Mouse (Mus musculus): ENCODE data around the gene Notum. TPM values are rescaled to one million over a fixed set of nuclear protein-coding genes. Genes with fewer than 3 reads are reported as not detected.

Notum gene
- total and polyA plus RNA-seq, 3 experiments: 0.23 to 0.35 TPM; not detected in 1

DNA sequence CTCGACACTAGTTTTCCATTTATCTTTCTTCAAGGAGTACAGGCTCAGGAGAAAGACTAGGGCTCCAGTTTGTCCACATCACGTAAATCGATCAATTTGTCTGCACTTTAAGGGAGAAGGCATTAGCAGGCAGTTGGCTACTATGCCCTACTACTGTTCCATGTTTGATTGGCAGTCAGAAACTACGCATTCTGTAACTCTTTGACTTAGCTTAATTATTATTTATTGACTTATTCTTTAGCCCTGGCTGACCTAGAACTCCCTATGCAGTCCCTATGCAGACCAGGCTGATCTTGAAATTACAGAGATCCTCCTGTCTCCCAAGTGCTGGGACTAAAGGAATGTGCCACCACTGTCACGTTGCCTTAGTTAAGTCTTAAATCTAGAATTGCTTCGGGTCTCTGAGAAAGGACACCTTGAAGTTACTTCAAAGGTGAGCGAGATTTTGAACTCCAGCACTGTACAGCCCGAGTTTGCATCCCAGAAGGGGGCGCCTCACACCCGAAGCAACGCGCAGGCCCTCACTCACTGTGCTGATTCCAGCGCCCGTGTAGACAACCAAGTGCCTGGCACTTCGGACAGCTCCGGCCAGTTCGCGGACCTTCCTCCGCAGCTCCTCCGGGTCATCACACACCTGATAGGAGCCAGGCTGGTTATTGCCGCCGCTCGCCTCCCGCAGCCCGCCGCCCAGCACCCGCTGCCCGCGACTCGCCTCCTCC lies 36.9 kb downstream of the Notum start:
- Histone ChIP-seq H3K4me3 (peak overlapping the region; percentile 70), H3K27ac (peak overlapping the region; percentile 78), H3K4me1 (ENCODE audit: control insufficient read depth, insufficient read depth, low read length) (peaks cover 5% of the 10 kb centered on the region), H3K9ac (ENCODE audit: low read depth, low read length) (peak overlapping the region; percentile 74), H3K36me3 (ENCODE audit: control insufficient read depth, insufficient read depth, low read length) (no peaks in the 10 kb centered on the region), H3K27me3 (ENCODE audit: control insufficient read depth, insufficient read depth, low read length) (no peaks in the 10 kb centered on the region), H3K79me2 (replicated peaks; ENCODE audit: control insufficient read depth, insufficient read depth, low read length) (peaks cover 5% of the 10 kb centered on the region; the same call in 1 of the 2 replicates)
- peak; percentile 75 for DNase-seq
- intact Hi-C loops (cut with DNase I): loop anchor here (2.0 kb wide), 1 partner anchor 89 kb away; the partner anchor contains the start of genes Cenpx and Lrrc45
- TF ChIP-seq EP300 (IDR thresholded peaks at IDR 0.05; ENCODE audit: insufficient read depth, low read depth, low read length) (no peak), CTCF (IDR thresholded peaks at IDR 0.05) (peak; percentile 76)
- WGBS: 12% methylated on average over 30 of the region's 30 CpGs

DNA sequence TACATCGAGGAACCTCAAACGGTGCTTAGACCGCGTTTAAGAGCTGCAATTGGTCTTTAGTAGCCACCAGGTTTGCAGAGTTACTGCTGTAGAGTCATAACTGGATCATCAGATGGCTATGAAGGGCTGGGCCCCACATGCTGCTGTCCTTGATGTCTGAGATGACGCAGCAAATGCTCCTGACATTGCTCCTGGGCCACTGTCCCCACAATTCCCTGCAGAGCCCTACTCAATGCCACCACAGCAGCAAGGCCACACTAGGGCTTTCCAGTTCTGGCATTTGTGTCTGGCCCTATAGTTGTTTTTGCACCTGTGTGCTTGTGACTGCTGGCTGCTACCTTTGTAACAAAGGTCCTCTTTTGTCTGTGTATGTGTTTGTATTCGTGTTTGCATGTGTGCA lies 38.2 kb downstream of the Notum start:
- Histone ChIP-seq H3K27me3 (ENCODE audit: control insufficient read depth, insufficient read depth, low read length) (no peaks in the 10 kb centered on the region), H3K27ac (no peak overlapping the region), H3K36me3 (ENCODE audit: control insufficient read depth, insufficient read depth, low read length) (no peaks in the 10 kb centered on the region), H3K79me2 (replicated peaks; ENCODE audit: control insufficient read depth, insufficient read depth, low read length) (peaks cover 3% of the 10 kb centered on the region; the same call in 1 of the 2 replicates), H3K4me3 (no peak overlapping the region), H3K4me1 (ENCODE audit: control insufficient read depth, insufficient read depth, low read length) (peaks cover 5% of the 10 kb centered on the region), H3K9ac (ENCODE audit: low read depth, low read length) (no peak overlapping the region)
- intact Hi-C loops (cut with DNase I): no loop called here
- no peak for TF ChIP-seq CTCF (IDR thresholded peaks at IDR 0.05)
- TF ChIP-seq POLR2A (IDR thresholded peaks at IDR 0.05; ENCODE audit: insufficient read depth, low read depth, low read length): no peak
- no peak for TF ChIP-seq EP300 (IDR thresholded peaks at IDR 0.05; ENCODE audit: insufficient read depth, low read depth, low read length)
- no peak for DNase-seq
- WGBS: 88% methylated on average over 6 of the region's 6 CpGs

DNA sequence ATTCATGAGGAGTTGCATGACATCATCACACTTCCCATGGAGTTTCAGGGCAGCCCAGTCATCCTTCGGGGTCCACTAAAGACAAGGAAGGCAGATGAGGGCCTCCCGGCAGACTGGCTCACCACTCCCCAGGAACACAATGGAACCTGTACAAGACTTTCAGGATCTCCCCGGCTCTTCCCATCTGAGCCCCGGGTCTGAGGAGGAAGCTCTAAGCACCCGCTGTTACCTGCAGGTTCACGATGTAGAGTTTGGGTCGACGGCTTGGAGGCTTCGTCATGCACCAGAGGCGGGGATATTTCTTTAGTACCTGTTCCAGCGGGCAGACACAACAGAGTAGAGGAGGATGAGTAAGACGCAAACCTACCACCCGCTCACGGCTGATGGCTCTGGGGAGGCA lies 40.8 kb downstream of the Notum start:
- Histone ChIP-seq H3K27me3 (ENCODE audit: control insufficient read depth, insufficient read depth, low read length) (no peaks in the 10 kb centered on the region), H3K79me2 (replicated peaks; ENCODE audit: control insufficient read depth, insufficient read depth, low read length) (no peaks in the 10 kb centered on the region), H3K4me3 (no peak overlapping the region), H3K4me1 (ENCODE audit: control insufficient read depth, insufficient read depth, low read length) (peaks cover 5% of the 10 kb centered on the region), H3K9ac (ENCODE audit: low read depth, low read length) (no peak overlapping the region), H3K36me3 (ENCODE audit: control insufficient read depth, insufficient read depth, low read length) (no peaks in the 10 kb centered on the region), H3K27ac (no peak overlapping the region)
- no peak for DNase-seq
- intact Hi-C loops (cut with DNase I): no loop called here
- 85% methylated on average over 14 of the region's 14 CpGs for WGBS
- TF ChIP-seq POLR2A (IDR thresholded peaks at IDR 0.05; ENCODE audit: insufficient read depth, low read depth, low read length) (no peak), CTCF (IDR thresholded peaks at IDR 0.05) (no peak), EP300 (IDR thresholded peaks at IDR 0.05; ENCODE audit: insufficient read depth, low read depth, low read length) (no peak)

DNA sequence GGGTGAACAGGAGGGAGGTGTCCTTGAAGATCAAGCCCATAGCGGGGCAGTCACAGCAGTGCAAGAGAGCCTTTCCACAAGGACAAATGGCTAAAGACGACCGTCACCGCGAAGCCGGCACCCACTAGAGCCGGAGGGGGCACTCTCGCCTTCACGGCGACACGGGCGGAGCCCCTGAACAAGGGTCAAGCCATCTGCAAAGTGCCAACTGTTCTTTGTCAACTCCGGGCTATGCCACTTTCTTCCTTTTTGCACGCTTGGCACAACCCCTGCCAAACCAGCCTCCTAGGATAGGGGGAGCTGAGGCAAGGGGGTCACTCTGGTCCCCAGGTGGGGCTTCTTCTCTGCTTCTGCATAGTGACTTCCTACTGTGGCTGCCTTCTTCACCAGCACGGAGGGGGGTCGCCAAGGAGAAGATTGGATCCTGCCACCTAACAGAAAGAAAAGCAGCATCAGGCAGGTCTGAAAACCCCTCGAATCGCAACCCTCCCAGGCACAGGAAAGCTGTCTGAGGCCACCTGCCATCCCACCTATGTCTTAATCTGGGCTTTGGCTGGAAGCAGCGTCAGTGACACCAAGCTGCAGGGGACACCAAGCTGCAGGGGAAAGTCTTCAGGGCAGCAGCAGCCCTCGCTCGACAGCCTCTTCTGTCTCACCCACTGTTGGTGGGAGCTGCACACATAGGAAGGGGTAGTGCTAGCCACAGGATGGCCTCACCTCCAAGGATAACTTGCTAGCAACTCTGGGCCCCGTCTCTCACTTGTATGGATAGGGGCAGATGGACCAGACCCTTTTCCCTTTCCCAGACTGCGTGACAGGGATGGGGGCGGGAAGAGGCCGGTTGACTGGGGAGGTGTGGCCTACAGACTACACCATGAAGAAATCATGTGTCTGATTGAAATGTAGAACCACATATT lies 42.1 kb downstream of the Notum start:
- no peak overlapping the region for H3K27ac ChIP-seq
- WGBS: 94% methylated on average over 25 of the region's 25 CpGs
- no peak overlapping the region for H3K4me3 ChIP-seq
- H3K4me1 ChIP-seq (ENCODE audit: control insufficient read depth, insufficient read depth, low read length): peaks cover 3% of the 10 kb centered on the region
- no peak overlapping the region for H3K9ac ChIP-seq (ENCODE audit: low read depth, low read length)
- intact Hi-C loops (cut with DNase I): no loop called here
- no peaks in the 10 kb centered on the region for H3K79me2 ChIP-seq (replicated peaks; ENCODE audit: control insufficient read depth, insufficient read depth, low read length)
- TF ChIP-seq POLR2A (IDR thresholded peaks at IDR 0.05; ENCODE audit: insufficient read depth, low read depth, low read length) (no peak), EP300 (IDR thresholded peaks at IDR 0.05; ENCODE audit: insufficient read depth, low read depth, low read length) (no peak), CTCF (IDR thresholded peaks at IDR 0.05) (no peak)
- H3K36me3 ChIP-seq (ENCODE audit: control insufficient read depth, insufficient read depth, low read length): no peaks in the 10 kb centered on the region
- H3K27me3 ChIP-seq (ENCODE audit: control insufficient read depth, insufficient read depth, low read length): no peaks in the 10 kb centered on the region
- no peak for DNase-seq

DNA sequence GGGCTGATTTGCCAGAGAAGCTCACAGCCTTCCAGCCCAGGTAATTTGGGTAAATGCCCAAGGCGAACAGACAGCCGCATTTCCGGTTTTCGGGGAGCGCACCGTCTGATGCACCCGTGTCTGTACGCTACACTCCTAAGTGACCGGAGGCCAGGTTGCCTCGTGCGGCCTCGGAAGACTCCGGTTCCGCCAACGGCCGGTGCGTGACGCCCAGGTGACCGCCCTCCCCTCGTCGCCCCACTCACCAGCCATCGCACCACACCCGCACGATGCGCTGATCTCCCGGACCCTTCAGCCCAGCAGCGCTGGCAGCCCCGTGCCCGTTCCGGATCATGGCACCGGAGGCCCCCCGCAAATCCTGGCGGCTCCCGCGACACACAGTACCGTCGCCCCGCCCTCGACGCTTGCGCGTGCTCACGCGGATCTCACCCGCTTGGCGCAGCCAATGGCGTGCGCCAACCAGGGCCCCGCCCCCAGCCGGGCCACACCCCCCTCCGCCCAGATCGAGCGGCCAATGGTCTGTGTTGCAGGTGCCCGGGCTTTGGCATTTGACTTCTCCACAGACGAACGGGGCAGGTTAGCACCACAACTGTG lies 43.4 kb downstream of the Notum start, which contains the start of gene Pcyt2:
Pcyt2 (minus strand) TSS at position 418 of the 594 bp plus-strand sequence.
- Histone ChIP-seq H3K36me3 (ENCODE audit: control insufficient read depth, insufficient read depth, low read length) (no peaks in the 10 kb centered on the region), H3K79me2 (replicated peaks; ENCODE audit: control insufficient read depth, insufficient read depth, low read length) (no peaks in the 10 kb centered on the region), H3K27ac (peak within 1 kb of the TSS; percentile 78), H3K9ac (ENCODE audit: low read depth, low read length) (peak within 1 kb of the TSS; percentile 92), H3K27me3 (ENCODE audit: control insufficient read depth, insufficient read depth, low read length) (no peaks in the 10 kb centered on the region), H3K4me3 (peak within 1 kb of the TSS; percentile 61), H3K4me1 (ENCODE audit: control insufficient read depth, insufficient read depth, low read length) (peaks cover 3% of the 10 kb centered on the region)
- TF ChIP-seq EP300 (IDR thresholded peaks at IDR 0.05; ENCODE audit: insufficient read depth, low read depth, low read length) (0 out of 2 replicates have a peak, but pooled peaks have one; percentile 6), CTCF (IDR thresholded peaks at IDR 0.05) (no peak), POLR2A (IDR thresholded peaks at IDR 0.05; ENCODE audit: insufficient read depth, low read depth, low read length) (peak; percentile 55; the same call in 1 of the 2 replicates)
- WGBS: under 1% methylated on average over 56 of the region's 56 CpGs
- intact Hi-C loops (cut with DNase I): no loop called here
- peak; percentile 90 to 93 for DNase-seq

Measured in heart, adult 2 months (tissue).